Mouse (Mus musculus): ENCODE measurements around the gene Emilin3. TPM values are rescaled to one million over a fixed set of nuclear protein-coding genes. Genes with fewer than 3 reads are reported as not detected.
A peak's percentile ranks its signal among the peaks of the same experiment; 100 is the strongest.

Gene Emilin3
- polyA plus RNA-seq, 1 experiment from 2014 or later, result 11.5 TPM

- Histone ChIP-seq H3K9ac (replicated peaks; ENCODE audit: low read length) (no peak overlapping the region), H3K27ac (ENCODE audit: low read length) (no peak overlapping the region), H3K4me1 (ENCODE audit: insufficient read depth, low read length) (no peaks in the 10 kb centered on the region), H3K27me3 (ENCODE audit: insufficient read depth, low read length) (peaks cover 13% of the 10 kb centered on the region), H3K9me3 (ENCODE audit: low read length) (no peaks in the 10 kb centered on the region), H3K4me2 (replicated peaks; ENCODE audit: low read depth, low read length) (no peak overlapping the region), H3K4me3 (ENCODE audit: low read length) (no peak overlapping the region), H3K36me3 (ENCODE audit: insufficient read depth, low read length) (no peaks in the 10 kb centered on the region)
- 73% methylated on average over 8 of the region's 8 CpGs for WGBS
- ATAC-seq (ENCODE audit: low FRiP score, low TSS enrichment), result no peak
Measured at GRCm38 (mm10) chr2:160918154-160918929, 6.2 kb upstream of the Emilin3 start.

DNA sequence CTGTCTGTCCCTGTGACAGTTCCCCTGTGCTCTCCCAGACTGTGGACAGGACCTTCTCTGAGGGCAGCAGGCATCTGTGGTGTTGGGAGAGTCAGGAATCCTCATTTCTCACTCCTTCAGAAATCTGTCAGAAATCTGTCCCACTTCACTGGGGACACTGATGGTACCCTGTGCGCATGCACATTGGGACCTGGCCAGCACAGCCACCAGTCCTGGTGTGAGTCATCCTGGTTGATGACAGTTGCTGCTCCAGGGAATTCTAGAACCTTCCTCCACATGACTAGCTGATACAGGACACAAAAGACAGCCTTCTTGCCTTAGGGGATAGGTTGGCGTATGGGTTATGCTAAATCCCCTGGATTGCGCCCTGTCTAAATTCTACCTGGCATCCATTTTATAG, 5.2 kb upstream of the Emilin3 start:
- Histone ChIP-seq H3K36me3 (ENCODE audit: insufficient read depth, low read length) (no peaks in the 10 kb centered on the region), H3K4me2 (replicated peaks; ENCODE audit: low read depth, low read length) (no peak overlapping the region), H3K9ac (replicated peaks; ENCODE audit: low read length) (no peak overlapping the region), H3K27me3 (ENCODE audit: insufficient read depth, low read length) (peaks cover 23% of the 10 kb centered on the region), H3K9me3 (ENCODE audit: low read length) (no peaks in the 10 kb centered on the region), H3K27ac (ENCODE audit: low read length) (no peak overlapping the region), H3K4me1 (ENCODE audit: insufficient read depth, low read length) (no peaks in the 10 kb centered on the region), H3K4me3 (ENCODE audit: low read length) (no peak overlapping the region)
- WGBS, result 96% methylated on average over 3 of the region's 3 CpGs
- no peak for ATAC-seq (ENCODE audit: low FRiP score, low TSS enrichment)

DNA sequence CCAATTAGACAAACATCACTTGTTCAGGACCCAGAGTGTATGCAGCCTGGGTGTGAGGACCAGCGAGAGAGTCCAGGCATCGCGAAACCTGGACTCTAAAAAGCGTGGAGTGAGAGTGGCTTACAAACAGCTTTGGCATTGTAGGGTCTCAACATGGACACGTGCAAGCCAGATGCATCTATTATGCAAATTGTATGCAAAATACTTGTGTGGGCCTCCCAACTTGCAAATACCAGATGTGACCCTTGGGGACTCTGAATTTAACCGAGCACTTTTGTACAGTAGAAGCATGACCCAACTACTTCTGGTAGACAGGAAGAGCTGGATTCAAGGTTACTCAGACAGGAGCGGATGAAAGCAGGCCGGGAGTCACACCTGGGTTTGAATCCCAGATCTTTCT, 4.6 kb upstream of the Emilin3 start:
- Histone ChIP-seq H3K27me3 (ENCODE audit: insufficient read depth, low read length) (peaks cover 29% of the 10 kb centered on the region), H3K4me3 (ENCODE audit: low read length) (no peak overlapping the region), H3K36me3 (ENCODE audit: insufficient read depth, low read length) (no peaks in the 10 kb centered on the region), H3K4me2 (replicated peaks; ENCODE audit: low read depth, low read length) (no peak overlapping the region), H3K9me3 (ENCODE audit: low read length) (no peaks in the 10 kb centered on the region), H3K4me1 (ENCODE audit: insufficient read depth, low read length) (0 out of 2 replicates have a peak, but pooled peaks cover 2% of the 10 kb centered on the region), H3K27ac (ENCODE audit: low read length) (no peak overlapping the region), H3K9ac (replicated peaks; ENCODE audit: low read length) (no peak overlapping the region)
- ATAC-seq (ENCODE audit: low FRiP score, low TSS enrichment), result no peak
- WGBS, result 84% methylated on average over 8 of the region's 8 CpGs

- WGBS, result 64% methylated on average over 13 of the region's 13 CpGs
- no peak overlapping the region for H3K4me3 ChIP-seq (ENCODE audit: low read length)
- H3K4me2 ChIP-seq (replicated peaks; ENCODE audit: low read depth, low read length), result no peak overlapping the region
- peaks cover 36% of the 10 kb centered on the region for H3K27me3 ChIP-seq (ENCODE audit: insufficient read depth, low read length)
- no peaks in the 10 kb centered on the region for H3K36me3 ChIP-seq (ENCODE audit: insufficient read depth, low read length)
- no peak overlapping the region for H3K9ac ChIP-seq (replicated peaks; ENCODE audit: low read length)
- H3K9me3 ChIP-seq (ENCODE audit: low read length), result no peaks in the 10 kb centered on the region
- no peak overlapping the region for H3K27ac ChIP-seq (ENCODE audit: low read length)
- H3K4me1 ChIP-seq (ENCODE audit: insufficient read depth, low read length), result 0 out of 2 replicates have a peak, but pooled peaks cover 8% of the 10 kb centered on the region
- no peak for ATAC-seq (ENCODE audit: low FRiP score, low TSS enrichment)
Measured at GRCm38 (mm10) chr2:160915821-160916610, 3.9 kb upstream of the Emilin3 start.

- Histone ChIP-seq H3K36me3 (ENCODE audit: insufficient read depth, low read length) (no peaks in the 10 kb centered on the region), H3K27ac (ENCODE audit: low read length) (no peak overlapping the region; the same call in 1 of the 2 replicates), H3K27me3 (ENCODE audit: insufficient read depth, low read length) (peaks cover 45% of the 10 kb centered on the region), H3K9ac (replicated peaks; ENCODE audit: low read length) (no peak overlapping the region), H3K4me2 (replicated peaks; ENCODE audit: low read depth, low read length) (no peak overlapping the region), H3K4me1 (ENCODE audit: insufficient read depth, low read length) (0 out of 2 replicates have a peak, but pooled peaks cover 8% of the 10 kb centered on the region), H3K4me3 (ENCODE audit: low read length) (no peak overlapping the region), H3K9me3 (ENCODE audit: low read length) (no peaks in the 10 kb centered on the region)
- ATAC-seq (ENCODE audit: low FRiP score, low TSS enrichment), result no peak
- WGBS, result 79% methylated on average over 9 of the region's 9 CpGs
Measured at GRCm38 (mm10) chr2:160914656-160915055, 2.5 kb upstream of the Emilin3 start.

DNA sequence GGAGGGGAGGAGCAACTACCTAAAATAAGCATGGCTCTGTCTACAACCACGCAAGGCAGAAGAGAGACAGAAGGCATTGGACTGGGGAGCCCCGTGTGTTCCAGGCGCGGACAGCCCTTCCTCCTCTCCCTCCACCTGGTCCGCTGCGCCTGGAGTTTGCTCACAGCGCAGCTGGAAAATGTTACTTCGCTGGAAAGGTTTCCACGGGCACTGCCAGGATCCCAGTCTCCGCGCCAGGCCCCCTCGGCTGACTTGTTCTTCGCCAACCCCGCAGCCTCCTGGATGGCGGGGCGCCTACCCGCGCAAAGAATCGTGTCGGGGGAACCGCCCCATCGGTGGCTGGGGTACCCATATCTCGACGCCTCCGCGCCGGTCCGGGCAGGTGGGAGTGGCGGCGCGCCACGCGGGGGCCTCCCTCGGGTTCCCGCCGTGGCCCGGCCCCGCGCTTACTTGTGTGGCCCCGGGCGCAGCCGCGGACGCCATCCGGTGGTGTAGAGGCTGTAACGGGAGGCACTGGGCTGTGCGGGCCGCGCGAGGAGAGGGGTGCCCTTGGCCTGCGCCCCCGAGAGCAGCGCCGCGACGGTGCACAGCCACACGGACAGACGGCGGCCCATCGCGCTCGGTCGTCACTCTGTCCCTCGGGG, 448 bp downstream of the Emilin3 start:
- 0 out of 2 replicates have a peak, but pooled peaks cover 8% of the 10 kb centered on the region for H3K4me1 ChIP-seq (ENCODE audit: insufficient read depth, low read length)
- H3K4me3 ChIP-seq (ENCODE audit: low read length), result peak overlapping the region; percentile 57
- H3K27ac ChIP-seq (ENCODE audit: low read length), result no peak overlapping the region
- peaks cover 48% of the 10 kb centered on the region for H3K27me3 ChIP-seq (ENCODE audit: insufficient read depth, low read length)
- WGBS, result 1% methylated on average over 64 of the region's 64 CpGs
- peak overlapping the region; percentile 69 for H3K9ac ChIP-seq (replicated peaks; ENCODE audit: low read length)
- H3K9me3 ChIP-seq (ENCODE audit: low read length), result no peaks in the 10 kb centered on the region
- peak overlapping the region; percentile 96 for H3K4me2 ChIP-seq (replicated peaks; ENCODE audit: low read depth, low read length)
- no peaks in the 10 kb centered on the region for H3K36me3 ChIP-seq (ENCODE audit: insufficient read depth, low read length)
- peak; percentile 53; the same call in 1 of the 2 replicates for ATAC-seq (ENCODE audit: low FRiP score, low TSS enrichment)

- no peaks in the 10 kb centered on the region for H3K36me3 ChIP-seq (ENCODE audit: insufficient read depth, low read length)
- H3K9me3 ChIP-seq (ENCODE audit: low read length), result no peaks in the 10 kb centered on the region
- WGBS, result 88% methylated on average over 5 of the region's 5 CpGs
- ATAC-seq (ENCODE audit: low FRiP score, low TSS enrichment), result no peak
- H3K27ac ChIP-seq (ENCODE audit: low read length), result no peak overlapping the region
- H3K4me3 ChIP-seq (ENCODE audit: low read length), result no peak overlapping the region
- peaks cover 48% of the 10 kb centered on the region for H3K27me3 ChIP-seq (ENCODE audit: insufficient read depth, low read length)
- H3K4me2 ChIP-seq (replicated peaks; ENCODE audit: low read depth, low read length), result no peak overlapping the region
- no peak overlapping the region for H3K9ac ChIP-seq (replicated peaks; ENCODE audit: low read length)
- 0 out of 2 replicates have a peak, but pooled peaks cover 8% of the 10 kb centered on the region for H3K4me1 ChIP-seq (ENCODE audit: insufficient read depth, low read length)
Measured at GRCm38 (mm10) chr2:160910633-160911032, 1.5 kb downstream of the Emilin3 start.

DNA sequence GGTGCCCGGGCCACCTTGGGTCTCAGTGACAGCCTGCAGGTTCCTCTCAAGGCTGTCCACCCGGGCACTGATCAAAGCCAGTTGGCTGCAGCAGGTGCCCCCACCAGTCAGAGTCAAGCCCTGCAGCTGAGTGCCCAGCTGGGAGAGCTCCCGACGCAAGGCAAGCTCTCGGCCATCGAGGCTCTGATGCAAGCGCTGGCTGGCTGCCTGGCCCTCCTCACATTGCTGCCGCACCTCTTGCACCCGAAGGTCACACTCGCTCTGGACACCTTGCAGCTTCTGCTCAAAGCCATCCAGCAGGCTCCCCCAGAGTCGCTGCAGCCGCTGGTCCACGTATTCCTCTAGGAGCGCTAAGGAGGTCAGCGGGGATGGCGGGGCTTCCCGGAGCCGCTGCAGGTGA, 3.5 kb downstream of the Emilin3 start:
- no peaks in the 10 kb centered on the region for H3K9me3 ChIP-seq (ENCODE audit: low read length)
- H3K27me3 ChIP-seq (ENCODE audit: insufficient read depth, low read length), result peaks cover 36% of the 10 kb centered on the region
- H3K27ac ChIP-seq (ENCODE audit: low read length), result no peak overlapping the region
- WGBS, result 72% methylated on average over 18 of the region's 18 CpGs
- ATAC-seq (ENCODE audit: low FRiP score, low TSS enrichment), result no peak
- no peak overlapping the region for H3K4me2 ChIP-seq (replicated peaks; ENCODE audit: low read depth, low read length)
- no peak overlapping the region for H3K9ac ChIP-seq (replicated peaks; ENCODE audit: low read length)
- H3K36me3 ChIP-seq (ENCODE audit: insufficient read depth, low read length), result no peaks in the 10 kb centered on the region
- H3K4me3 ChIP-seq (ENCODE audit: low read length), result no peak overlapping the region
- H3K4me1 ChIP-seq (ENCODE audit: insufficient read depth, low read length), result 0 out of 2 replicates have a peak, but pooled peaks cover 8% of the 10 kb centered on the region

- Histone ChIP-seq H3K4me3 (ENCODE audit: low read length) (no peak overlapping the region), H3K9me3 (ENCODE audit: low read length) (no peaks in the 10 kb centered on the region), H3K36me3 (ENCODE audit: insufficient read depth, low read length) (no peaks in the 10 kb centered on the region), H3K4me1 (ENCODE audit: insufficient read depth, low read length) (no peaks in the 10 kb centered on the region), H3K4me2 (replicated peaks; ENCODE audit: low read depth, low read length) (no peak overlapping the region), H3K9ac (replicated peaks; ENCODE audit: low read length) (no peak overlapping the region), H3K27ac (ENCODE audit: low read length) (no peak overlapping the region), H3K27me3 (ENCODE audit: insufficient read depth, low read length) (peaks cover 13% of the 10 kb centered on the region)
- ATAC-seq (ENCODE audit: low FRiP score, low TSS enrichment), result no peak
- 67% methylated on average over 5 of the region's 5 CpGs for WGBS
Measured at GRCm38 (mm10) chr2:160906101-160906500, 6.0 kb downstream of the Emilin3 start.

Measured in kidney, embryonic 16.5 days (tissue).